Mouse (Mus musculus) E14TG2a.4 (cell line): ENCODE results near the gene Proca1.

Source experiments
- CTCF ChIP-seq: conservative IDR thresholded peaks from 2 replicates; pipeline ENCODE4 v1.5.1; 2014; ENCODE audit warnings: low read length
- POU5F1 ChIP-seq: IDR thresholded peaks from 2 replicates; pipeline ENCODE4 v1.6.1; 2014; ENCODE audit warnings: low read length, borderline replicate concordance

GRCm38 (mm10) chr11:78167257-78167959 lies 25.8 kb upstream of the Proca1 start:
- TF ChIP-seq CTCF, result no peak
- no peak for TF ChIP-seq POU5F1
